Mouse (Mus musculus) midbrain, embryonic 16.5 days (tissue): ENCODE measurements around the gene Gm3453. TPM values are rescaled to one million over a fixed set of nuclear protein-coding genes. Genes with fewer than 3 reads are reported as not detected.
A peak's percentile ranks its signal among the peaks of the same experiment; 100 is the strongest.
"Not testable (repeated sequence)": the region's sequence is repeated elsewhere in the genome, so short reads cannot be mapped to it uniquely, and the experiment has no call there.

Experiments used
- ATAC-seq: fragments of 200-750 bp; cut with Nextera tagmentation; 2 replicates; pipeline ENCODE4 v1.8.0; 2017; ENCODE audit warnings: moderate TSS enrichment
- H3K27ac ChIP-seq: fragments of 300-500 bp; sonication (generic); 2 replicates; pipeline ENCODE4 v1.5.1; 2014; ENCODE audit warnings: mild to moderate bottlenecking, low read length, mixed read lengths
- H3K27me3 ChIP-seq: fragments of 300-500 bp; sonication (generic); 2 replicates; pipeline ENCODE4 v1.6.1; 2014; ENCODE audit warnings: low read depth, low read length, mixed read lengths; ENCODE audit not compliant: control insufficient read depth, insufficient read depth
- H3K36me3 ChIP-seq: fragments of 300-500 bp; sonication (generic); 2 replicates; pipeline ENCODE4 v1.6.1; 2014; ENCODE audit warnings: mild to moderate bottlenecking, low read length, moderate library complexity, mixed read lengths; ENCODE audit not compliant: control insufficient read depth, insufficient read depth
- H3K4me1 ChIP-seq: fragments of 300-500 bp; sonication (generic); 2 replicates; pipeline ENCODE4 v1.6.1; 2014; ENCODE audit warnings: mild to moderate bottlenecking, low read length, mixed read lengths; ENCODE audit not compliant: control insufficient read depth, insufficient read depth
- H3K4me2 ChIP-seq: fragments of 300-500 bp; sonication (generic); 2 replicates; pipeline ENCODE4 v1.6.1; 2014; ENCODE audit warnings: mild to moderate bottlenecking, low read length, mixed read lengths
- H3K4me3 ChIP-seq: fragments of 300-500 bp; sonication (generic); 2 replicates; pipeline ENCODE4 v1.5.1; 2014; ENCODE audit warnings: low read depth, mild to moderate bottlenecking, low read length, moderate library complexity, mixed read lengths
- H3K9ac ChIP-seq: fragments of 300-500 bp; sonication (generic); 2 replicates; pipeline ENCODE4 v1.6.1; 2014; ENCODE audit warnings: low read depth, low read length, mixed read lengths
- H3K9me3 ChIP-seq: fragments of 300-500 bp; sonication (generic); replicated peaks from 2 replicates; pipeline ENCODE4 v1.6.1; 2014; ENCODE audit warnings: mild to moderate bottlenecking, low read length, mixed read lengths; ENCODE audit not compliant: control insufficient read depth, poor library complexity, severe bottlenecking
- WGBS: fragments of 180-500 bp; shearing (Covaris S2); extraction: QIAGEN DNeasy Blood & Tissue Kit; methylation state at CpG from one replicate; pipeline ENCODE4 v1.1.7; 2014; 5-methylcytosine and 5-hydroxymethylcytosine counted together
- polyA plus RNA-seq: library from polyadenylated mRNA; unstranded; fragments of >200 nt; fragmentation: Nextera tagmentation; extraction: Ambion mirVana; gene quantifications from 2 replicates; pipeline ENCODE4 v1.2.1, GENCODE M21; 2015

Gene Gm3453
- 0.13 TPM in 1 of 2 replicates, not detected in the other for polyA plus RNA-seq

DNA sequence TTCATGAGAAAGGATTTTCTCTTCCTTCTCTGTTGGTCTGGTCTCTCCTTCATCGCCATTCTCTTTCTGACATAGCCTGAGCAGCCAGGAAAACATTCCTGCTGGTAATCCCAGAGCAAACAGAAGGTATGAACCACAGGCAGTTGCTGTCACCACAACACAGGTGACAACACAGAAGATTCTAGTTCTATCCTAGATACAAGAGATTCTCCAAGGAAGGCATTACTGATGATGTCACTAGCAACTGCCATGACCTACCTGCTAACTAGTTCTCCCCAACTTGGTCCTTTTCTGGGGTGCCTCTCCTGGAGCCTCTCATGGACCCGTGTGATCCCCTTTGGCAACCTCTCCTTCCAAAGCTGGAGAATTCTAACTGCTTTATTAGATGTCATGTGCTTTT is at the start of gene Gm3453:
Gm3453 (minus strand) TSS at position 101 of the 400 bp plus-strand sequence.
- H3K27ac ChIP-seq, H3K4me1 ChIP-seq, H3K27me3 ChIP-seq, H3K4me3 ChIP-seq, H3K36me3 ChIP-seq, H3K9me3 ChIP-seq, H3K9ac ChIP-seq, ATAC-seq, H3K4me2 ChIP-seq: not testable (repeated sequence)
- 67% methylated on average over 2 of the region's 2 CpGs for WGBS

GRCm38 (mm10) chr14:5987136-5987535 is 8.2 kb upstream of the Gm3453 start:
- not testable (repeated sequence) for H3K36me3 ChIP-seq, H3K4me3 ChIP-seq, H3K27me3 ChIP-seq, H3K27ac ChIP-seq, H3K4me2 ChIP-seq, ATAC-seq, H3K4me1 ChIP-seq, H3K9ac ChIP-seq, H3K9me3 ChIP-seq
- 74% methylated on average over 4 of the region's 7 CpGs for WGBS

DNA sequence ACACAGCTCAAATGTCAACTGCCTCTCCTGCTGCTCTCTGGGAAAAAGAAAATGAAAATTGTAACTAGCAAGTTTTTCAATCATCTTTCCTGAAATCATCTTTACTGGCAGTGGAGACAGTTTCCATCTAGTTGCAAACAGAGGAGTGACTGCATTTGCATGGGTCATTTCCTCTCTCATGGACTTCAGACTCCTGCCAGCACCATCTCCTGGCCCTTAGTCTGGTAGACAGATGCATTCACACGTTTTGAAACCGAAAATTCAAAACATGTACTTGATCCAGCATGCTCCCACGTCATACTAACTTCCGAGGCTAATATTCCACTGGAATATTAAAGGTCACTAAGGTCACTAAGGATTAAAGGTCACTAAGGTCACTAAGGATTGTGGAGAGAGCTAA is 16.5 kb downstream of the Gm3453 start:
- not testable (repeated sequence) for H3K36me3 ChIP-seq, H3K27me3 ChIP-seq, H3K4me3 ChIP-seq, H3K27ac ChIP-seq, ATAC-seq, H3K9me3 ChIP-seq, H3K9ac ChIP-seq, H3K4me1 ChIP-seq, H3K4me2 ChIP-seq
- 17% methylated on average over 4 of the region's 4 CpGs for WGBS

- peak; percentile 82; the same call in 1 of the 2 replicates for ATAC-seq
- H3K9ac ChIP-seq = peak within 1 kb of the TSS; percentile 73
- not testable (repeated sequence) for H3K27me3 ChIP-seq, H3K9me3 ChIP-seq, H3K36me3 ChIP-seq, H3K4me1 ChIP-seq
- WGBS = 3% methylated on average over 13 of the region's 23 CpGs
- H3K4me2 ChIP-seq = peak within 1 kb of the TSS; percentile 72
- 0 out of 2 replicates have a peak within 1 kb of the TSS, but pooled peaks have one; percentile 28 for H3K27ac ChIP-seq
- H3K4me3 ChIP-seq = peak within 1 kb of the TSS; percentile 56
Measured at GRCm38 (mm10) chr14:5961635-5962034, 17.3 kb downstream of the Gm3453 start, which contains the start of gene Gm3248. Gene Gm3248, minus strand, starts transcription at chr14:5961745.

- peak; percentile 77; the same call in 1 of the 2 replicates for ATAC-seq
- not testable (repeated sequence) for H3K27ac ChIP-seq, H3K36me3 ChIP-seq, H3K27me3 ChIP-seq, H3K9me3 ChIP-seq, H3K4me1 ChIP-seq
- H3K4me2 ChIP-seq = peak overlapping the region; percentile 72
- 2% methylated on average over 23 of the region's 24 CpGs for WGBS
- H3K9ac ChIP-seq = peak overlapping the region; percentile 73
- H3K4me3 ChIP-seq = peak overlapping the region; percentile 56
Measured at GRCm38 (mm10) chr14:5961102-5961501, 17.8 kb downstream of the Gm3453 start.

DNA sequence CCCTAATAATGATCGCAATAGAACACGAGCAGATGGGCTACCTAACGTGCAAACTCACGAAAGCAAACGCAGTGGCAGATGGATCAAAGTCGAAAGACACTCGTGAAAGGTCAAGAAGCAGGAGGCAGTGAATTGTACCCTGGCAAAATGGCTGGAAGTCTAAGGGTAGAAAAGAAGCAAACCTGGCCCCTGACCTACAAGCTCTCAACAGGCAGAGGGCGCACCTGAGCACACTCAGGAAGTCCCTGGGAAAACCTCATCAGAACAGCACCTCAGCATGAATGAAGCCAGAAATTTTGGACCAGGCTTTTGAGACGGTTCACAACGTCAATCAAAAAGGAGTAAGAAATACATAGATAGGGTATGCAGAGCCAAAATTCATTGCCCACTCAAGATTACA is 18.5 kb downstream of the Gm3453 start:
- not testable (repeated sequence) for H3K9ac ChIP-seq, H3K27me3 ChIP-seq, H3K4me1 ChIP-seq, H3K4me3 ChIP-seq, ATAC-seq, H3K9me3 ChIP-seq, H3K27ac ChIP-seq, H3K4me2 ChIP-seq, H3K36me3 ChIP-seq
- 0% methylated on average over 3 of the region's 10 CpGs for WGBS

DNA sequence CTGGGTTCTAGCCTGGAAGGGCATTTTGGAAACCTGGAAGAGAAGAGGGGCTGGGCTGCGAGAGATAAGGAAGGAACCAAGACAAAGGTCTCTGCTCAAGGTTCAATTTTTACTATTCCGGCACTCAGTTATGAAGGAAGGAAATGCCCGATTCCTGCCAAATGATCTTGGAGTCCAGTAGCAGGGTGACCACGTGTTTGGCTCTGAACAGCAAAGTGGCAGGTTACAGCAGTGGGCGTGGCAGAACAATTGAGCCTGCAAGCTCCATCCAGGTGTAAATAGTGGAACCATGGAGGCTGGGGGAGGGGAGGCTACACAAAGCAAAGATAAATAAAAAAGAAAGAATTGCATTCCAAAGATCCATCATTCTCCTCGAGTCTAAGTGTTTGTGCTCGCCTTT is 55.7 kb downstream of the Gm3453 start:
- H3K27me3 ChIP-seq, H3K4me1 ChIP-seq, H3K4me2 ChIP-seq, ATAC-seq, H3K27ac ChIP-seq, H3K9ac ChIP-seq, H3K36me3 ChIP-seq, H3K9me3 ChIP-seq, H3K4me3 ChIP-seq: not testable (repeated sequence)
- WGBS = 81% methylated on average over 7 of the region's 7 CpGs

Other genes with a start within 250 kb of the Gm3453 start
- 1.4 TPM in 1 of 2 replicates, not detected in the other for gene Gm3373, start 237.6 kb downstream of the Gm3453 start, polyA plus RNA-seq
- gene Gm3383, start 171.2 kb downstream of the Gm3453 start, polyA plus RNA-seq = 4.6 and 6.3 TPM in 2 replicates
- gene Gm3424, start 148.8 kb downstream of the Gm3453 start, polyA plus RNA-seq = not detected in 2 replicates
- 1.3 and 1.5 TPM in 2 replicates for gene Gm8237, start 98.8 kb downstream of the Gm3453 start, polyA plus RNA-seq
- gene Gm3248, start 17.4 kb downstream of the Gm3453 start, polyA plus RNA-seq = 4.6 and 5.0 TPM in 2 replicates
- gene Gm6337, start 79.1 kb upstream of the Gm3453 start, polyA plus RNA-seq = not detected in 2 replicates
- gene Gm8206, start 114.8 kb upstream of the Gm3453 start, polyA plus RNA-seq = 3.9 and 7.0 TPM in 2 replicates
- 5.9 and 6.3 TPM in 2 replicates for gene Gm3468, start 129.5 kb upstream of the Gm3453 start, polyA plus RNA-seq
- gene Gm3476, start 146.7 kb upstream of the Gm3453 start, polyA plus RNA-seq = not detected in 2 replicates
- not detected in 2 replicates for gene Gm21560, start 240.2 kb upstream of the Gm3453 start, polyA plus RNA-seq